Mouse (Mus musculus): ENCODE measurements around the gene Kctd2.

Gene Kctd2

DNA sequence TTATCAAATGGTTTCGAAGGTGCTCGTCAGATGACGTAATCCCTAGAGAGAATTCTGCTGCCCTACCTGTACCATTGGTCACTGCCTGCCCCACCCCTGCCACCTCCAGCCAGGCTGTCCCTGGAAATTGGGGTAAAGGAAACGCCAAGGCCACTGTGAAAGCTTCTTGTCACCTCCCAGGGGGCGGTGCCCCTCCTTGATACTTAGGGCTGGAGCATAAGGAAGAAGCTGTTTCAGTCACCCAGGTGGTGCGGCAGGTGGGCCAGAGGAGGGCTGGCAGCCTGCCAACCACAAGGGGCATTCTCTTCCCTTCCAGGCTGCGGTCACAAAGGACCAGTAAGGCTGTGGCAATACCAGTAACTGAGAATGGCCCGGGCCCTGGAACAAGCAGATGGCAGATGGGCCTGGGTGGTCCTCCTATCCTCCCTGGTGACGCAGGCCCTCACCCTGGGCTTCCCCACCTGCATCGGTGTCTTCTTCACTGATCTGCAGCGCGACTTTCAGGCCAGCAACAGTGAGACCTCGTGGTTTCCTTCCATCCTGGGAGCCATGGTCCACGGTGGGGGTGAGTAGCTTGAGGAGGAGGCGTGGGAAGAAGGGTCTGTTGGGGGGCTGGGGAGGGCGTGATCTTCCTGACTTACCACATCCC lies 42.4 kb downstream of the Kctd2 start, which contains the start of gene Slc16a5:
Gene Slc16a5, plus strand, starts transcription at position 232 of the 649 bp plus-strand sequence.
- in situ Hi-C loops (cut with MboI; ENCODE audit: unreplicated experiment in 2 of 2) = no loop called here

- in situ Hi-C loops (cut with MboI; ENCODE audit: unreplicated experiment in 2 of 2) = no loop called here
Observed at GRCm38 (mm10) chr11:115463397-115463796, 43.5 kb downstream of the Kctd2 start.

- in situ Hi-C loops (cut with MboI; ENCODE audit: unreplicated experiment in 2 of 2) = no loop called here
Observed at GRCm38 (mm10) chr11:115464851-115465250, 44.9 kb downstream of the Kctd2 start.

- in situ Hi-C loops (cut with MboI; ENCODE audit: unreplicated experiment in 2 of 2) = no loop called here
Observed at GRCm38 (mm10) chr11:115467217-115467618, 47.3 kb downstream of the Kctd2 start.

GRCm38 (mm10) chr11:115472183-115472582 lies 52.3 kb downstream of the Kctd2 start:
- in situ Hi-C loops (cut with MboI; ENCODE audit: unreplicated experiment in 2 of 2) = loop anchor here (5.0 to 10.0 kb wide), 5 partner anchors 40 to 307 kb away; partner anchors contain the start of gene Slc9a3r1 (in 1 of the 2)

DNA sequence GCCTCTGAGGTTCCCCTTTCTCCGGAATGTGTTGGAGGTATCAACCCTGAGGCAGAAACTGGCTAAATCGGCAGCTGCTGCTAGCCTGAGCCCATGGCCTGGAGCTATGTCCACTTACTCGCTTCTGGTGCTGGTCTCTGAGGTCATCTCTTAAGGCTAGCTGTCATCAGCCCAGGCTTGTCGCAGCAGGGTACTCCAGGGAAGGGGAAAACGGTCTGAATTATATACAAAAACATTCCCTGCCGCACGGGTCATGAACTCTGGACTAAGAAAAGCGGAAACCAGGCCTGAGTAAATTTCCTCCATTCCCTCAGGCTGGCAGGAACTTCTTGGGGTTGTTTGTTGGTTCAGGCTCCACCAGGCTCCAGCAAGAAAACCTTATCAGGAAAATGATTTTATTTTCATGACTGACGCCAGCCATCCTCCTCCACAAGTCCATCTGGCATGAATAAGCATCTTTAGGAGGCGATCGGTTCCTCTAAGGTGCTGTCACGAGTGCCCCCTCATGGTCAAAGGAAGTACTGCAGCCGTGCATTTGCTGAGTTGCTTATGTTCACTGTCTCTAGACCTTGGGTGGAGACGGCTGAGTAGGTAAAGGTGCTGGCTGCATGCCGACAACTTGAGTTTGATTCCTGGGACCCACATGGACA lies 53.8 kb downstream of the Kctd2 start:
- in situ Hi-C loops (cut with MboI; ENCODE audit: unreplicated experiment in 2 of 2) = loop anchor here (5.0 to 10.0 kb wide), 5 partner anchors 41 to 309 kb away; partner anchors contain the start of gene Slc9a3r1 (in 1 of the 2)

- in situ Hi-C loops (cut with MboI; ENCODE audit: unreplicated experiment in 2 of 2) = loop anchor here in 1 of 2 experiments (10.0 kb wide), 1 partner anchor 310 kb away; the partner anchor contains the start of gene Slc9a3r1
Observed at GRCm38 (mm10) chr11:115475025-115475757, 55.3 kb downstream of the Kctd2 start, which contains the start of gene Armc7. TSS of gene Armc7 (plus strand) at chr11:115475667.

DNA sequence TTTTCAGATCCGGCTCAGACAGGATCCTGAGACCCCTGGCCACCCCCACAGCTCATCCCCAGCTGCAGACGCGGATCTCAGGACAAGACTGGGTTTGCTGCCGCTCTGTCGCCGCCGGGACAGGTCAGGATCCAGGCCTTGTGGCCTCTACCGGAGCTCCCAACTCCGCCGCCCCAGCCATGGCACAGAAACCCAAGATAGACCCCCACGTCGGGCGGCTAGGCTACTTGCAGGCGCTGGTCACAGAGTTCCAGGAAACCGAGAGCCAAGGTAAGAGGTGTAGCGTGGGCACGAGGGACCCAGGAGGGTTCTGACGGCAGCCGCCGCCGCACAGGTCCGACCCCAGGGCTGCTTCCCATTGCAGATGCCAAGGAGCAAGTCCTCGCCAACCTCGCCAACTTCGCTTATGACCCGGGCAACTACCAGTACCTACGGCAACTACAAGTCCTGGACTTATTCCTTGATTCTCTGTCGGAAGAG lies 55.9 kb downstream of the Kctd2 start:
- in situ Hi-C loops (cut with MboI; ENCODE audit: unreplicated experiment in 2 of 2) = loop anchor here in 1 of 2 experiments (10.0 kb wide), 1 partner anchor 311 kb away; the partner anchor contains the start of gene Slc9a3r1

GRCm38 (mm10) chr11:115476630-115477029 lies 56.7 kb downstream of the Kctd2 start:
- in situ Hi-C loops (cut with MboI; ENCODE audit: unreplicated experiment in 2 of 2) = loop anchor here in 1 of 2 experiments (10.0 kb wide), 1 partner anchor 312 kb away; the partner anchor contains the start of gene Slc9a3r1

DNA sequence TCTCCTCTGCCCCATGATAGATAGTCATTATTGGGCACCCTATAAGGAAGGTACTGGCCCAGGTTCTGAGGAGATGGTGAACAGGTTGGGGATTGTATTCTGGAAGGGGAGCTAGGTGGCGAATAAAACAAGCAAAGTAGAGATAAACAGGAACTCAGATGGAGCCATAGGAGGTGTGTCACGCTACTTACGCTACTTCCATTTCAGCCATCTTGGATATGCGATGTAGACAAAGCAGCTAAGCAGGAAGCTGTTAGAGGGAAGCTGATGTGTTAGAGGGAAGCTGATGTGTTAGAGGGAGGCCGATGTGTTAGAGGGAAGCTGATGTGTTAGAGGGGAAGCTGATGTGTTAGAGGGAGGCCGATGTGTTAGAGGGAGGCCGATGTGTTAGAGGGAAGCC lies 57.5 kb downstream of the Kctd2 start:
- in situ Hi-C loops (cut with MboI; ENCODE audit: unreplicated experiment in 2 of 2) = loop anchor here in 1 of 2 experiments (10.0 kb wide), 1 partner anchor 313 kb away; the partner anchor contains the start of gene Slc9a3r1

DNA sequence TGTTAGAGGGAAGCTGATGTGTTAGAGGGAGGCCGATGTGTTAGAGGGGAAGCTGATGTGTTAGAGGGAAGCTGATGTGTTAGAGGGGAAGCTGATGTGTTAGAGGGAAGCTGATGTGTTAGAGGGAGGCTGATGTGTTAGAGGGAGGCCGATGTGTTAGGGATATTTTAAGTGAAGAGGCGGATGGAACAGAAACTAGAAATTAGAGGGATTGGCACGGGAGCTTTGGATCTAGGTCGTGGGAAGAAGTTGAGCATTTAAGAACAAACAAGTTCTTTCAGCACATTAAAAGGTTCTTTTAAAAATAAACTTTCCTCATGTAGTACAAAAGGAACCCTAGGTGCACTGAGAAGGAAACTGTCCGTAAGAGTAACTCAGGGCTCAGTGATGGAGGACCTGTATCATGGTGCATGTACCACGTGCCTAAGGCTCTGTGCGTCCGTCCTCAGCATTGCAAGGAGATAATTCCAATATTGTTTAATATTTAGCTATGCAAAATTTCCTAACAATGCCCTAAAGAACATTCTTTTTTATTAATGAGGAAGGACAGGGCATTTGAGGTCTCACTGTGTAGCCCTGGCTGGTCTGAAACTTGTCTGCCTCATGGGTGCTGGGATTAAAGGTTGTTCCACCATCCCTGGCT lies 58.5 kb downstream of the Kctd2 start:
- in situ Hi-C loops (cut with MboI; ENCODE audit: unreplicated experiment in 2 of 2) = loop anchor here in 1 of 2 experiments (10.0 kb wide), 1 partner anchor 314 kb away; the partner anchor contains the start of gene Slc9a3r1

All from v-Abl transformed pro-B cells (cell line).